Mouse (Mus musculus) liver, postnatal 0 days (tissue): ENCODE measurements around the gene Cdk13. TPM values are rescaled to one million over a fixed set of nuclear protein-coding genes. Genes with fewer than 3 reads are reported as not detected.

Source experiments
- ATAC-seq: fragments of 200-750 bp; cut with Nextera tagmentation; 2 replicates; pipeline ENCODE4 v1.8.0; 2017; ENCODE audit warnings: mild to moderate bottlenecking, moderate library complexity
- DNase-seq: peaks from one replicate; pipeline ENCODE4 v3.0.0-alpha.2; 2016
- H3K27ac ChIP-seq: fragments of 300-500 bp; sonication (generic); 2 replicates; pipeline ENCODE4 v1.5.1; 2014; ENCODE audit warnings: antibody characterized with exemption, moderate library complexity, mild to moderate bottlenecking, low read depth
- H3K27me3 ChIP-seq: fragments of 300-500 bp; sonication (generic); 2 replicates; pipeline ENCODE4 v1.6.1; 2014; ENCODE audit warnings: low read length, control low read depth, mixed read lengths; ENCODE audit not compliant: insufficient read depth
- H3K36me3 ChIP-seq: fragments of 300-500 bp; sonication (generic); replicated peaks from 2 replicates; pipeline ENCODE4 v1.6.1; 2014; ENCODE audit warnings: mild to moderate bottlenecking, control low read depth, low read length, moderate library complexity, mixed read lengths; ENCODE audit not compliant: insufficient read depth
- H3K4me1 ChIP-seq: fragments of 300-500 bp; sonication (generic); 2 replicates; pipeline ENCODE4 v1.6.1; 2014; ENCODE audit warnings: antibody characterized with exemption, mild to moderate bottlenecking, control low read depth; ENCODE audit not compliant: insufficient read depth
- H3K4me2 ChIP-seq: fragments of 300-500 bp; sonication (generic); 2 replicates; pipeline ENCODE4 v1.6.1; 2014; ENCODE audit warnings: low read depth, mild to moderate bottlenecking, low read length, moderate library complexity, mixed read lengths
- H3K4me3 ChIP-seq: fragments of 300-500 bp; sonication (generic); 2 replicates; pipeline ENCODE4 v1.5.1; 2014; ENCODE audit warnings: low read depth, low read length
- H3K9ac ChIP-seq: fragments of 300-500 bp; sonication (generic); replicated peaks from 2 replicates; pipeline ENCODE4 v1.6.1; 2014; ENCODE audit warnings: mild to moderate bottlenecking, moderate library complexity
- H3K9me3 ChIP-seq: fragments of 300-500 bp; sonication (generic); 2 replicates; pipeline ENCODE4 v1.6.1; 2016; ENCODE audit warnings: mild to moderate bottlenecking, control low read depth, low read length, mixed read lengths
- CTCF ChIP-seq: sonication (generic); IDR thresholded peaks from 2 replicates; pipeline ENCODE4 v1.5.1; 2016; ENCODE audit warnings: antibody characterized with exemption, low read depth
- EP300 ChIP-seq: IDR thresholded peaks from 2 replicates; pipeline ENCODE4 v1.6.1; 2016; ENCODE audit warnings: antibody characterized with exemption, low read depth, mild to moderate bottlenecking
- WGBS: fragments of 180-500 bp; shearing (Covaris S2); extraction: QIAGEN DNeasy Blood & Tissue Kit; methylation state at CpG from one replicate; pipeline ENCODE4 v1.1.7; 2014; ENCODE audit not compliant: insufficient replicate concordance; 5-methylcytosine and 5-hydroxymethylcytosine counted together
- polyA plus RNA-seq: library from polyadenylated mRNA; unstranded; fragments of >200 nt; fragmentation: Nextera tagmentation; extraction: Ambion mirVana; gene quantifications from 2 replicates; pipeline ENCODE4 v1.2.1, GENCODE M21; 2015

Gene Cdk13
- polyA plus RNA-seq: 5.0 and 6.6 TPM in 2 replicates

- peak within 1 kb of the TSS; percentile 97 for H3K4me3 ChIP-seq
- peak; percentile 91 for ATAC-seq
- peaks cover 6% of the 10 kb centered on the region for H3K4me1 ChIP-seq
- WGBS: 1% methylated on average over 73 of the region's 110 CpGs
- H3K36me3 ChIP-seq: no peaks in the 10 kb centered on the region
- peak; percentile 99 for DNase-seq
- peak within 1 kb of the TSS; percentile 94 for H3K27ac ChIP-seq
- no peaks in the 10 kb centered on the region for H3K9me3 ChIP-seq
- no peaks in the 10 kb centered on the region for H3K27me3 ChIP-seq
- H3K4me2 ChIP-seq: peak within 1 kb of the TSS; percentile 64
- TF ChIP-seq EP300 (no peak), CTCF (no peak)
- H3K9ac ChIP-seq: peak within 1 kb of the TSS; percentile 93
Observed at GRCm38 (mm10) chr13:17804909-17805613, at the start of gene Cdk13. Cdk13 (minus strand) TSS chr13:17805097.

- Histone ChIP-seq H3K4me2 (no peak overlapping the region), H3K36me3 (no peaks in the 10 kb centered on the region), H3K4me1 (no peaks in the 10 kb centered on the region), H3K27me3 (no peaks in the 10 kb centered on the region), H3K9ac (no peak overlapping the region), H3K4me3 (no peak overlapping the region), H3K9me3 (no peaks in the 10 kb centered on the region), H3K27ac (no peak overlapping the region)
- ATAC-seq: no peak
- TF ChIP-seq EP300 (no peak), CTCF (no peak)
- WGBS: 90% methylated on average over 2 of the region's 2 CpGs
- no peak for DNase-seq
Observed at GRCm38 (mm10) chr13:17843336-17843735, 38.4 kb upstream of the Cdk13 start.

- Histone ChIP-seq H3K4me3 (no peak overlapping the region), H3K9me3 (no peaks in the 10 kb centered on the region), H3K4me2 (no peak overlapping the region), H3K36me3 (no peaks in the 10 kb centered on the region), H3K9ac (no peak overlapping the region), H3K4me1 (peaks cover 2% of the 10 kb centered on the region; the same call in 1 of the 2 replicates), H3K27ac (no peak overlapping the region), H3K27me3 (no peaks in the 10 kb centered on the region)
- WGBS: 55% methylated on average over 4 of the region's 4 CpGs
- no peak for TF ChIP-seq EP300
- TF ChIP-seq CTCF: no peak
- ATAC-seq (no peak), DNase-seq (no peak)
Observed at GRCm38 (mm10) chr13:17842756-17843155, 37.9 kb upstream of the Cdk13 start.

DNA sequence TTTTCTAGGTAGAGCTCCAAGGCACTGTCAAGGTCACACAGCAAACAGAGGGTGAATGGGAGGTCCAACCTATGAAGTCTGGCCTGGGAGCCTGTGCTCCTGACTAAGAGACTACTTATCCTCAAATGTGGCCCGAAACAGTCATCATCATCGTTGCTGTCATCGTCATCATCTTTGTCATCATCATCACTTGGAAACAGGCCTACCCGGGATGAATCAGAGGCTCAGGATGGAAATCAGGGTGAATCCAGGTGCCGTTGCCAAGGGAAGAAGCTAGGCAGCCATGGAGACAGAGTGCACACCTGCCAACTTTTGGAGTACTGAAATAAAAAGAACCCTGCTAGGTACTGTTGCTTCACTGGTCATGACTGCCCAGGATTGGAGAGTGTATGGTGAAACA lies 34.2 kb upstream of the Cdk13 start:
- peaks cover 3% of the 10 kb centered on the region; the same call in 1 of the 2 replicates for H3K4me1 ChIP-seq
- H3K27ac ChIP-seq: no peak overlapping the region
- H3K27me3 ChIP-seq: no peaks in the 10 kb centered on the region
- no peak for ATAC-seq
- no peaks in the 10 kb centered on the region for H3K36me3 ChIP-seq
- no peak overlapping the region for H3K4me3 ChIP-seq
- no peak overlapping the region for H3K4me2 ChIP-seq
- 73% methylated on average over 5 of the region's 5 CpGs for WGBS
- no peak overlapping the region for H3K9ac ChIP-seq
- no peak for TF ChIP-seq CTCF
- TF ChIP-seq EP300: no peak
- no peaks in the 10 kb centered on the region for H3K9me3 ChIP-seq
- DNase-seq: no peak

GRCm38 (mm10) chr13:17838484-17838851 lies 33.6 kb upstream of the Cdk13 start:
- H3K4me1 ChIP-seq: peaks cover 3% of the 10 kb centered on the region; the same call in 1 of the 2 replicates
- TF ChIP-seq CTCF: peak; percentile 71
- no peak for TF ChIP-seq EP300
- no peaks in the 10 kb centered on the region for H3K36me3 ChIP-seq
- H3K4me2 ChIP-seq: no peak overlapping the region
- ATAC-seq: peak; percentile 41; the same call in 1 of the 2 replicates
- no peaks in the 10 kb centered on the region for H3K9me3 ChIP-seq
- H3K27ac ChIP-seq: no peak overlapping the region
- DNase-seq: peak; percentile 69
- H3K4me3 ChIP-seq: no peak overlapping the region
- 29% methylated on average over 4 of the region's 4 CpGs for WGBS
- no peak overlapping the region for H3K9ac ChIP-seq
- no peaks in the 10 kb centered on the region for H3K27me3 ChIP-seq

DNA sequence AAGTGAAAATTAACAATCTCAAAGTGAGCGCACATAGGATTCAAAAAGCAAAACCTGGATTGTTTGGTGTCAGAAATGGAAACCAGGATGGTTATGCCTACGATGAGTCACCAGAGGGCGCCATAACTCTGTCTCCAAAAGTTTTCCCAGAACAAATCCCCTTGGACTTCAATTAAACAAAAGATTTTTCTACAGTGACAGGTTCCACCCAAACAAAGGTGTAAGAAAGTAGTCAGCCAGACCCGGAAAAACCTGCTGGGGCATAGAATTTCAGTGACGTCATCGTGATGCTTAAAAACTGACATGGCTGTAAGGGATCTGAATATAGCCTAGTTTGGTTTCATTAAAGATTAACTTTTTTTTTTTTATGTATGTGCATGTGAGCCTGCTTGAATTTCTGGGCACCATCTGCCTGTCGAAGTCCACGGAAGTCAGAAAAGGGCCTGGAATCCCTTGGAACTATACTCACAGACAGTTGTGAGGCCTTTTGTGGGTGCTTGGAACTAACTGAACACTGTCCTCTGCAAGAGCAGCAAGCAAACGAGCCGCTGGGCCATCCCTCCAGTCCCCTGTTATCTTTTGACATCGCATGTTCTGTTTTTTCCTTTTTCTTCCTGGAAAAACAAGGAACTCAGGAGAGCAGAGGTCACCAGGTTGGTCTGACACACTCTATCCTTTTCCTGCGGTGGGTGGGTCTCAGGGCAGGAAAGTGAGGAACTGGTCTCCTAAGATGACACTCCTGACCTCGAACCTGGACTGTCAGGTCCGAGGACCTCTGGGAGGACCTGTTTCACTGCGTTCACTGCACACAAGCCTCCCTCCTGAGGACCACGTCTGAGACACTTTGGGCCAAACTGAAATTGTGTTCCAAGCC lies 33.0 kb upstream of the Cdk13 start:
- DNase-seq (peak; percentile 37), ATAC-seq (no peak)
- Histone ChIP-seq H3K9ac (no peak overlapping the region), H3K9me3 (no peaks in the 10 kb centered on the region), H3K4me1 (peaks cover 3% of the 10 kb centered on the region; the same call in 1 of the 2 replicates), H3K4me2 (no peak overlapping the region), H3K27ac (0 out of 2 replicates have a peak overlapping the region, but pooled peaks have one; percentile 22), H3K4me3 (no peak overlapping the region), H3K36me3 (no peaks in the 10 kb centered on the region), H3K27me3 (no peaks in the 10 kb centered on the region)
- TF ChIP-seq CTCF (peak; percentile 72), EP300 (no peak)
- 38% methylated on average over 16 of the region's 16 CpGs for WGBS
